Mouse (Mus musculus) T-helper 2 cell (primary cell): ENCODE results near the gene Tle4.
"Not testable (repeated sequence)": the region's sequence is repeated elsewhere in the genome, so short reads cannot be mapped to it uniquely, and the experiment has no call there.

Experiments used
- in situ Hi-C: fragments of 300-600 bp; cut with MboI, MseI; formaldehyde crosslinking; loops from one replicate; pipeline ENCODE4 v1.15.1; 2025; ENCODE audit warnings: high pct_unique_total_duplicates

The Tle4 gene

GRCm38 (mm10) chr19:14597917-14598689 is at the start of gene Tle4:
Gene Tle4, minus strand, starts transcription at chr19:14598051.
- in situ Hi-C loops: no loop called here

DNA sequence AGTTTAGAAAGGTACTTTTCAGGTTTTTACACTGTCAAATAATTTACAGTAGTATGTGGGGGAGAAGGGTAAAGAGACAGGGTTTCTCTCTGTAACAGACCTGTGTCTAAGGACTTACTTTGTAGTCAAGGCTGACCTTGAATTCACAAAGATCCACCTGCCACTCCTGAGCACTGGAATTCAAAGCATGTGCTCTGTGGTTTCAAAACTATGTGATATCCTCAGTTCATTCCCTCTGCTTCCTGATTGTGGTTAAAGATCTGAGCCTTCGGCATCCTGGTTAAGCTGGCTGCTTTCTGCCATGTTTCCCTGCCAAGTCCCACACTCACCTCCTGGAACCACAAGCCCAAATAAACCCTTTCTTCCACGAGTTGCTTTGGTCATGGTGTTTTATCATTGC is 47.8 kb upstream of the Tle4 start:
- in situ Hi-C loops: no loop called here

DNA sequence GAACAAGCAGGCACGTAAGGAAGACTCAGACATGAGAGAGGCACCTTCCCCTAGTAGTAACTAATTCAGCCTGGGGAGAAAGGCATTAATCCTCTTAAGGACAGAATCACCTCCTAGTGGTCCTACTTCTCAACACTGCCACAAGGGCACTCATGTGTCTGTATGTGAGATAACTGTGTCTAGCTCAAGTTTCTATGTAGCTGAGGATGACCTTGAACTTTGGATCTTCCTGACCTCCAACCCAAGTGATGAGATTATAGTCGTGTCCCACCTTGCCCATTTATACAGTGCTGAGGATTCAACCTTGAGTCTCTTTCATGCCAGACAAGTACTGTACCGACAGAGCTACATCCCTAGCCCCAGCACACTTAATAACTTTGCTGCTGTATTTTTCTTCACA is 46.9 kb upstream of the Tle4 start:
- in situ Hi-C loops: no loop called here

DNA sequence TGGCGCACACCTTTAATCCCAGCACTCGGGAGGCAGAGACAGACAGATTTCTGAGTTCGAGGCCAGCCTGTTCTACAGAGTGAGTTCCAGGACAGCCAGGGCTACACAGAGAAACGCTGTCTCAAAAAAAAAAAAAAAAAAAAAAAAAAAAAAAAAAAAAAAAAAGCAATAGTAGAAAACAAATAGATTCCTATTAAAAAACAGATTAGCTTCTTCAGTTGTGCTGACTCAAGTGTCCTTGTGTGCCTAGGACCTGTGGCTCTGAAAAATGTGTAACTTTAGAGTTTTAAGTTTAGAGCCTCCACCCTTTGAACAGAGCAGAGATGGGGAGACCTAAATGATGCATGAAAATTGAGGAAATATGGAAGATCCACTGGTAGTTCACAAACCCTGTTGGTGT is 45.2 kb upstream of the Tle4 start:
- in situ Hi-C loops: not testable (repeated sequence)

- in situ Hi-C loops: no loop called here
Observed at GRCm38 (mm10) chr19:14642663-14643062, 44.8 kb upstream of the Tle4 start.

- in situ Hi-C loops: no loop called here
Observed at GRCm38 (mm10) chr19:14635213-14635928, 37.5 kb upstream of the Tle4 start.

DNA sequence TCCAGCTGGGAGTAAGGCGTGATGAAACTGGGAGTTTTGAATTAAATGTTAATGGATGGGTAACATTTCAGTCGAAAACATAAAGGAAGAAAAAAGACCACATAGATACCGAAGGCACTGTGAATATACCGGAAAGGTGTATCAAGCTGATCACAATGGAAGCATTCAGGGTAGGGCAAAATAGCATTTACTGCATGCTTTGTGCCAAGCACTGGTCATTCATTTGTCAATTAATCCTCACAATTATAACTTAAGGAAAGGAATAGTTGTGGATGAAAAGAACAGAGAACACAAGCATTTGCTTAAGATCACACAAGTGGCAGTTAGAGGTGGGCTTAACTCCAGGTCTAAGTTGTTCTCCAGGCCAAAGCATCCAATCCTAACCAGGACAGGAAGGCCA is 25.5 kb upstream of the Tle4 start:
- in situ Hi-C loops: no loop called here

GRCm38 (mm10) chr19:14620534-14620933 is 22.7 kb upstream of the Tle4 start:
- in situ Hi-C loops: no loop called here

- in situ Hi-C loops: no loop called here
Observed at GRCm38 (mm10) chr19:14619814-14620213, 22.0 kb upstream of the Tle4 start.

DNA sequence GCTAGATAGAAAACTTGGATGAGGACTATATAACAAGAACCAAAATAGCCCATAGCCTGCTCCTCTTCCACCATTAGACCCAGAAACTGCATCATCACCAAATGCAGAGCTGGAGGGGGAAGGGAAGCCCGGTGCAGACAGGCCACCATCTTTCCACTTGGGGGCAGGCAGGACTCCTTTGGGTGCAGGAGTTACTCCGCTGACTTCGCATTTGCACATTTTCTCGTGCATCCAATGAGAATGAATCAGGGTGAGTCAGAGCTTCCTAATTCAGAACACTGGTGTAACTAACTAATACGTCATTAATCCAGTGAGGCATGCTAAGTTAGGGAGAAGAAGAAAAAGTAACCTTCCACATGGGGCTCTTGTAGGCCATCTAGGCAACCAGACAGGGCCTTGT is 17.0 kb upstream of the Tle4 start:
- in situ Hi-C loops: no loop called here

DNA sequence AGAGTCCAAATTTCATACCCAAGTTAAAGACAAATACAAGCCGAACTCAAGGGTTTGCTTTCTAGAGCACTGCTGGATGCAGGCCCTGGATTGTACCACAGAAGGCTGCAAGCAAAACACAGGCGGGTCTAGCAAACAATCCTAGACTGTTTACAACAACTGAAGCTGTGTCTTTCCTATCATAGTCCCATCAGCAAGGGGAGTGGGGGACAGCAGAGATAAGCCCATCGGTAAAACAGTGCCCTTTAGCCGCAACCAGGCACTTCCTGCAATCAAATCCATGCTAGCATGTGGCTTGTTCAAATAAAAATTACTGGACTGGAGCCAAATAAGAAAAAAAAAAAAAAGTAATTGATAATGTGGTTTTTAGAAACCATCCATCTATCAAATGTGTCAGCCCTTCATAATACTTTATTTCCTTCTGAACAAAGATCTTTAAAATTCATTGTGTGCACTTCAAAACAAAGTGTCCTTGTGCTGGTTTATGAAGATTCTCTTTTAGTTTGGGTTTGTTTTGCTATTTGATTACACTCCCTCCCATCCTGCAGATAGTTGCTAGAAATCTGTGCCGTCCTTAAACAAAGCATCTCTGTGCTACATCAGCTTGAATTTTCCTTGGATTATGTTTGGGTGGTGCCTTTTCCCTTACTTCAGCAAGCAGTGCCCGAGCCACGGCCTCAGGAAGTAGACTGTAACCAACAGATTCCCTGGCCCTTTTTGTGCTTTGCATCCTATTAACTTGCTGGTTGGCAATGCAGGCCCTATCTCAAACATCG is 12.9 kb upstream of the Tle4 start:
- in situ Hi-C loops: no loop called here

DNA sequence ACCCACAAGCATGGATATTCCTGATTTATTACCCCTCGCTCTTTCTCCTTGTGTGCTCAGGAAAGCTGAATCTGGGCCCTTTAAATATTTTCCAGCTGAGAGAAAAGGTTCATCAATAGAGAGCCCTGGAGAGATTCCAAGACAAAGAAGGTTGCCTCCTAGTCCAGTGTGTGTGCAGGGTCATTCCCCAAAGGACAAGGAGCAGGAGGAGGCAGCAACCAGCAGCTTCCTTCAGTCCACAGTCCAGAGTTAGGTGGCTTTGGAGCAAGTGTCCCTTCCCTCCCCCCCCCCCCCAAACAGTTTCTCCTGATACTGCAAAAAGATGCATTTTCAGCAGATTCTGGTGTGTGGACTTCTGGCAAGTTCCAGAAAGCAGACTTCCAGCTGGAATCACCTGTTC is 3.0 kb upstream of the Tle4 start:
- in situ Hi-C loops: no loop called here

GRCm38 (mm10) chr19:14600354-14600753 is 2.5 kb upstream of the Tle4 start:
- in situ Hi-C loops: no loop called here

DNA sequence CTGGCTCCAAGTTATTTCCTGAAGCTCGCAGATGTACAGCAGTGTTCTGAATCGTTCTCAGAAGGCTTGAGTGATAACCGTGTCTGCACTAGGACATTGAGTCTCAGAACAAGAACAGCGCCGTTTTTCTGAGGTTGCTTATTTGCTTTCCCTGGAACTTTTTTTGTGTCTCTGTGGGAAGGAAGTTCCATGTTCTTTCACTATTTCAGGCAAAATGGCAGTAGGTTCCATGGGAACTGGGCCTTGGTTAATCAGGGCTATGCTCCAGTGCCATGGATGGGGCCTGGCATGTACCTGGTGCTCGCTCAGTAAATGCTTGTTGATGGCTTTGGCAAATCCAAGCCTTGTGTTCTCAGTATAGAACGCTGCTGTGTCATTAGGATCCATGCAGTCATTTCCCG is 2.0 kb upstream of the Tle4 start:
- in situ Hi-C loops: no loop called here

GRCm38 (mm10) chr19:14598690-14599288 is 938 bp upstream of the Tle4 start:
- in situ Hi-C loops: no loop called here

- in situ Hi-C loops: no loop called here
Observed at GRCm38 (mm10) chr19:14596941-14597916, 622 bp downstream of the Tle4 start.

DNA sequence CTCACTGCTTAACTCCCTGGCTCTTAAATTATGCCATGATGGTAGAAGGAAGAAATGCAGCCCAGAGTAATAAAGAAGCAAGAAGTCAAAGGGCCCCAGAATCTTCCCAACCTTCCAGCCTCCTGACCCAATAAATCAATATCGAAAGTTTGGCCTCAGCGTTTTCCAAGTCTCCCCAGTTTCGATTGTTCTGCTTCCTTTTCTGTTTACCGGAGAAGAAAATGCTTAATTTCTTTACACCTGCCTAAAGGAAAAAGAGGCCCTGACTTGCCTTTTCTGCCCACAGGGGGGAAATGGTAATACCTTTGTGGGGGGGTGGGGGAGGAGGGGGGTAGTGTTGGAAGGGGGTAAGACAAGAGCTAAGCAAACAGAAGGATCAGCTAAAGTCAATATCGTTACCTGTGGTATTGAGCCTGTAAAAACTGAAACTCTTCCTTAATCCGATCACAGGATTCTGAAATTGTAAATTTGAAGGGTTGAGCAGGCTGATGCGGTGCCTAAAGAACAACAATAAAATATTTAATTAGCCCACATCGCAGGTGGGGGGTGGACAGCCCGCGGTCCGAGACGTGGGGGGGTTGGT is 1.4 kb downstream of the Tle4 start:
- in situ Hi-C loops: no loop called here

DNA sequence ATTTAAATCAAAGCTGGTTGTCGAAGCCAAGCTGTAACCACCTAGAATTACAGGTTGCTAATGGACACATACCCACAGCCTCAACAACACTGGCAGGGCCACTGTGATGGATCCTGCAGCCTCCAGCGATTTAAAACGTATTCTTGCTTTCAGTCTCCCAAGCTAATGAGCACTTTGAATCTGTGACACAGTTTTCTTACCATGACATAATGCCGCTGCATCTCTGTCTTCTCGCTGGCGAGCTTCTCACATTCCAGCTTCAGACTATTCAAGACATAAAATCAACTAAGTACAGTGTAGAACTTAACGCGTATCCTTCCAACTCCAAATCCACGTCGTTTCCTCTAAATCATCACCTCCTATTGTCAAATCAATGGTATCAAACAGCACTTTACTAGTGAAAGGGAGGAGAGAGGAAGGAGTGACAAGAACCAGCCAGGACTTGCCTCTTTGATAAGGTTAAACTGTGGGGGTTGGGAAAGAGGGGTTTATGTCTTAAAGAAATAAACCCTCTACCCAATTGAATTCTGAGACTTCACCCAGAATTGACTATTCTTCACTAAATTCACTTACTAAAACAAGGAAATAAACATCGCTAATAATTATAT is 2.4 kb downstream of the Tle4 start:
- in situ Hi-C loops: no loop called here

GRCm38 (mm10) chr19:14594537-14594936 is 3.3 kb downstream of the Tle4 start:
- in situ Hi-C loops: no loop called here
